Mouse (Mus musculus) v-Abl transformed pro-B cells (cell line): ENCODE data around the gene Ablim2.

Experiments used
- in situ Hi-C, 2 experiments: fragments of 400-800 bp; cut with MboI; formaldehyde crosslinking; loops; one replicate each; pipeline ENCODE4 v1.15.1; 2025; ENCODE audit not compliant: unreplicated experiment in 2 of 2

Ablim2 gene

GRCm38 (mm10) chr5:35737231-35737901, 20.3 kb upstream of the Ablim2 start:
- in situ Hi-C loops, result no loop called here

- in situ Hi-C loops, result no loop called here
These were observed 18.7 kb upstream of the Ablim2 start for GRCm38 (mm10) chr5:35739005-35739404.

- in situ Hi-C loops, result no loop called here
These were observed 18.0 kb upstream of the Ablim2 start, which contains the start of gene Sh3tc1 for GRCm38 (mm10) chr5:35739536-35740278. TSS of gene Sh3tc1 (minus strand) at chr5:35739987.

- in situ Hi-C loops, result no loop called here
These were observed 17.0 kb upstream of the Ablim2 start for GRCm38 (mm10) chr5:35740716-35741115.

- in situ Hi-C loops, result no loop called here
These were observed 16.4 kb upstream of the Ablim2 start for GRCm38 (mm10) chr5:35741225-35741820.

GRCm38 (mm10) chr5:35743238-35743951, 14.3 kb upstream of the Ablim2 start:
- in situ Hi-C loops, result no loop called here

GRCm38 (mm10) chr5:35743990-35744722, 13.5 kb upstream of the Ablim2 start:
- in situ Hi-C loops, result no loop called here

GRCm38 (mm10) chr5:35745406-35745805, 12.3 kb upstream of the Ablim2 start:
- in situ Hi-C loops, result no loop called here

GRCm38 (mm10) chr5:35746910-35747309, 10.8 kb upstream of the Ablim2 start:
- in situ Hi-C loops, result no loop called here

- in situ Hi-C loops, result no loop called here
These were observed 8.3 kb upstream of the Ablim2 start for GRCm38 (mm10) chr5:35749416-35749815.

- in situ Hi-C loops, result no loop called here
These were observed 7.7 kb upstream of the Ablim2 start for GRCm38 (mm10) chr5:35750026-35750425.

- in situ Hi-C loops, result no loop called here
These were observed 6.7 kb upstream of the Ablim2 start for GRCm38 (mm10) chr5:35751016-35751415.

- in situ Hi-C loops, result loop anchor here (5.0 kb wide), 1 partner anchor 38 kb away; no protein-coding TSS in a partner anchor
These were observed 2.4 kb upstream of the Ablim2 start for GRCm38 (mm10) chr5:35755131-35755733.

GRCm38 (mm10) chr5:35756020-35756419, 1.7 kb upstream of the Ablim2 start:
- in situ Hi-C loops, result loop anchor here (5.0 kb wide), 1 partner anchor 39 kb away; no protein-coding TSS in a partner anchor

- in situ Hi-C loops, result loop anchor here (5.0 kb wide), 1 partner anchor 40 kb away; no protein-coding TSS in a partner anchor
These were observed 562 bp upstream of the Ablim2 start for GRCm38 (mm10) chr5:35756997-35757638.

- in situ Hi-C loops, result loop anchor here (5.0 kb wide), 1 partner anchor 41 kb away; no protein-coding TSS in a partner anchor
These were observed 687 bp downstream of the Ablim2 start for GRCm38 (mm10) chr5:35758081-35759053.

- in situ Hi-C loops, result no loop called here
These were observed 3.6 kb downstream of the Ablim2 start for GRCm38 (mm10) chr5:35761323-35761722.

- in situ Hi-C loops, result no loop called here
These were observed 4.7 kb downstream of the Ablim2 start for GRCm38 (mm10) chr5:35762388-35762787.
